Mouse (Mus musculus): Measurements from ENCODE around the gene Hyls1. TPM values are rescaled to one million over a fixed set of nuclear protein-coding genes. Genes with fewer than 3 reads are reported as not detected.

Gene Hyls1
- polyA plus RNA-seq, 1 experiment from 2014 or later: 19.4 TPM

Other genes with a start within 250 kb of the Hyls1 start
- gene Cdon, start 149.3 kb downstream of the Hyls1 start, polyA plus RNA-seq (2015; fragmentation: Nextera tagmentation; extraction: Ambion mirVana): 1.5 and 2.0 TPM in 2 replicates
- 0.07 TPM in 1 of 2 replicates, not detected in the other for gene Gm1113, start 52.1 kb downstream of the Hyls1 start, polyA plus RNA-seq (2015; fragmentation: Nextera tagmentation; extraction: Ambion mirVana)
- gene Ddx25, start 11.9 kb downstream of the Hyls1 start, polyA plus RNA-seq (2015; fragmentation: Nextera tagmentation; extraction: Ambion mirVana): 0.18 and 0.31 TPM in 2 replicates
- gene Pus3, start 11.8 kb downstream of the Hyls1 start, polyA plus RNA-seq (2015; fragmentation: Nextera tagmentation; extraction: Ambion mirVana): 26.6 and 27.7 TPM in 2 replicates
- gene Pate2, start 114 bp downstream of the Hyls1 start, polyA plus RNA-seq (2015; fragmentation: Nextera tagmentation; extraction: Ambion mirVana): 0.78 and 1.3 TPM in 2 replicates
- gene Pate4, start 41.5 kb upstream of the Hyls1 start, polyA plus RNA-seq (2015; fragmentation: Nextera tagmentation; extraction: Ambion mirVana): 0.17 TPM in 1 of 2 replicates, not detected in the other
- gene Pate3, start 77.8 kb upstream of the Hyls1 start, polyA plus RNA-seq (2015; fragmentation: Nextera tagmentation; extraction: Ambion mirVana): not detected in 2 replicates
- gene Pate1, start 117.0 kb upstream of the Hyls1 start, polyA plus RNA-seq (2015; fragmentation: Nextera tagmentation; extraction: Ambion mirVana): not detected in 2 replicates
- gene Gm17677, start 170.7 kb upstream of the Hyls1 start, polyA plus RNA-seq (2015; fragmentation: Nextera tagmentation; extraction: Ambion mirVana): not detected in 2 replicates
- not detected in 2 replicates for gene Gm17727, start 207.7 kb upstream of the Hyls1 start, polyA plus RNA-seq (2015; fragmentation: Nextera tagmentation; extraction: Ambion mirVana)
- not detected in 2 replicates for gene Gm27235, start 219.7 kb upstream of the Hyls1 start, polyA plus RNA-seq (2015; fragmentation: Nextera tagmentation; extraction: Ambion mirVana)
- not detected in 2 replicates for gene D730048I06Rik, start 219.7 kb upstream of the Hyls1 start, polyA plus RNA-seq (2015; fragmentation: Nextera tagmentation; extraction: Ambion mirVana)

Data from thymus, postnatal 0 days (tissue).